Mouse (Mus musculus) right cerebral cortex, postnatal 25 days (tissue): ENCODE results near the gene Figla.
"Not testable (repeated sequence)": the region's sequence is repeated elsewhere in the genome, so short reads cannot be mapped to it uniquely, and the experiment has no call there.

Source experiments
- DNase-seq: peaks from one replicate; pipeline ENCODE4 v3.0.0; 2022

The Figla gene

DNA sequence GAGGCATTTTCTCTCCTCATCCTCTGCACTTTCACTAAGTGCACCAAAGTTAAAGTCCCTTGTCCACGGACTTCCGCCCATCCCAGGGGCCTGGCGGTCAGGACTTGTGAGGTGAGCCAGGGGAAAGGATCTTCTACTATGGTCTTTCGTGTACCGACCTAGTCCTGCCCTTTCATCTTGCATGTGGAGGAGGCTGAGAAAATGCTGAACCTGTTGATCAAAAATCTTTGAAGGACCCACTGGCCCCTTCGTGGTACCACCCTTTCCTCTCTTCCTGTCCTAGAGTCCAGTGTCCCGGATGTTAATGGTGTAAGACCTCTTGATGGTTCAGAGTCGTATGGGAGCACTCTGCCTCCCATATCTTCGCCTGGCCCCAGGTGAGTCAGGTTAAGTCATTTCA, at the start of gene Figla:
Gene Figla (plus strand): TSS at position 301 of the 400 bp plus-strand sequence.
- no peak for DNase-seq

DNA sequence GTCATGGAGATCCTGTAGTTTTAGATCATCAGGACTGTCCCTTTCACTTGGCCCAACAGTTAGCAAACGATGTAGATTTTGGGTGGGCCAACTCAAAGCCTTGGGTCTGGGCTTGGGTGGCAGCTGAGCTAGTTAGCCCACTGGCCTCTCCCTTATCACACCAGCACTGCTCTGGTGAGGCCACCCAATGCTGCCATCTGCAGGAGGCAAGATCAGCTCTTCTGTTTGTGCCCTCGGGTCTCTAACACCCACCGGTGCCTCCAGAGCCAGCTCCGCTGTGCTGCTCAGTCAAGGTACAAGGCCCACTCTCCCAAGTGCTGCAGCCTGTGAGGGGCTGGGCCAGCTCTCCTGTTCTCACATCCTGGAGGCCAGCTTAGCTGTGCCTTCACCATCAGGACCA, 49.3 kb upstream of the Figla start:
- DNase-seq: no peak

DNA sequence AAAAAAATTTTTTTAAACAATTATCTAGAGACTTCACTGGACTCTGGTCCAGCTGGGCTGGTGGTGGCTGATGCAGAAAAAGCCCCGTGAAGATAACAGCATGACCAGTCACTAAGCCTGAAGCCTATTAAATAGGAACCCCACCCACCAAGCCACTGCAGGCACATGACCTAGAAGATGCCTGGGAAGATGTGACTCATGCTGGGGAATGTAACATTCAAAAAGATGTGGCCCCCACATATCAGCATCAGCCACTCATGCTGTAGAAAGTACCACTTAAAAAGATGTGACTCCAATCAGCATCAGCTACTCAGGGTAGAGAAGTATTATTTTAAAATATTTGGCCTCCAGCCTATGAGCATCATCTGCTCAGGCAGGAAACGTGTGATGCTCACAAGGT, 46.1 kb upstream of the Figla start:
- DNase-seq: no peak

DNA sequence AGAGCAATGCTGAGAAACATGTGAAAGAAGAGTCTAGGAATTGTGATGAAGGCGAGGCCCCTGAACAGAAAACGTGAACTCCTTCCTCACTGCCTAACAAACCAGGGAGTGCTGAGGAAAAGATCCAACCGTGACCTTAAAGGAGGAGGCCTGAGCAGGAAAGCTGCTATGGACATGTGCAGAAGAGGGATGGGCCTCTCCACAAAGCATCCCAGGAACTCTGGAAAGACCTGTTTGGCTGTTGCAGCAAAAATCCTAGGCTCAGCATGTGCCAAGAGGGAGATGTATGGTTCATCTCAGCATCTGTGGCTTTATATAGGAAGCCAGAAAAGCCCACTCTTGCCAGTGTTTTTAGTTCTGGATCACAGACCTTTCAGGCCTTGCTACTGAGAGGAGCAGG, 43.3 kb upstream of the Figla start:
- no peak for DNase-seq

DNA sequence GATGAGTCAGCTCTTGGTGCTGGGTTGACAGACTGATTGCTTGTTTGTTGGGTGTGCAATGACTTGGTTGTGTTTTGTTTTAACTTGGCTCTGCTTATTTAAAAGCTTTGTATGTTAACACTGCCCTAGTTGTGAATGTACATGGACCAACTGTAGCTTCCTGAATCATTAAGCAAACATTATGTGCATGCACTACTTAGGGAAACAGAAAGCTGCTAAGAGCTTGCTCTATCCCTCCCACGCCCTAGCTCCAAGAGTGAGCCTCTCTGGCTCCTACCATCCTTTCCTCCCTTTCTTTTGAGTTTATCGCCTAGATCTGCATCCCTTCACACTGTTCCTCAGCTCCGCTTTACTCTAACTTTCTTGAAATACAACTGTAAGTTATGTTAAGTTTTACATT, 42.6 kb upstream of the Figla start:
- DNase-seq: no peak

DNA sequence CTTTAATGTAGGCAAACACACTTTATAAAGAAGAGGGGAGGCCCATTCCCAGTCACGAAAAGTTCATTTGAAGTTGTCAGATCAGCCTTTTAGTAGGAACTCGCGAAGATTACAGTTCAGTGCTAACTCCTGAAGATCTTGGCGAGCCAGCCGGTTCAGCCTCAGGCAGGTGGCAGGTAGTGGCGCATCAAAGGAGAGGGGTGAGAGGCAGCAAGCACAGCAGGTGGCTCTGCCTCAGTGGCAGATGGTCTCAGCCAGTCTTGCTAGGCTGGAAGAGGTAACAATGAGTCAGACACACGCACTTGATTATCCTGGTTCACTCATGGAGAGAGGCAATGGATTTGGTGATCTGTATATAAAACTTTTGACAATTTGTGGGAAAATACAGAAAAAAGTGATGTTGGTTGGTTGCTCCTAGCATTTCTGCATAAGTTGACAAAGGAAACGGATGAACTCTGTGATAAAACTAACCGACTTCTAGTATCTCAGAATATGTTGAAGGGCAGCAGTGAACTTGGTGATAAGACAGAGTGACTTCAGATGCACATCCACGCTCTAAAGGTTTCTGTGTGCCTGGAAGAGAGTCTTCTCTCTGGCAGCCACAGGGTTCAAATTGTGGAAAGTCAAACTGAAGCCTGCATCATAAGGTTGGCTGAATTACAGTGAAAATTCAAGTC, 40.9 kb upstream of the Figla start:
- DNase-seq: no peak

DNA sequence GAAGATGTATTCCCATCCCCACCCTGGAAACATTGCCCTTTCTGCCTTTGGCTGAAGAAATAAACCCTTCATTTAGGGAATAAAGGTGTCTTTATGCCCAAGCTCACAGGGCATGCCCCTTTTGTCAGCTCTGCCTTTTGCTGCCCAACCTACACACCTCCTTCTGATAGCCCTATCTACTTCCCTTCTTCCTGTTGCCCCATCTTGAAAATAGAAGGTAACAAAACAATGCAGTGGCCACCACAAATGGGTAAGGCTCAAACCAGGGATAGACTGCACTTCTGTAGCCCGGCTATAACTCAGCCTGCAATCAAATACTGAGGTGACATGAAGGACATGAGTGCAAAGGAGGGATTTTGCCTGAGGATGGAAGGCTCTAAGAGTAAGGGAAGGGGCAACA, 40.2 kb upstream of the Figla start:
- DNase-seq: no peak

DNA sequence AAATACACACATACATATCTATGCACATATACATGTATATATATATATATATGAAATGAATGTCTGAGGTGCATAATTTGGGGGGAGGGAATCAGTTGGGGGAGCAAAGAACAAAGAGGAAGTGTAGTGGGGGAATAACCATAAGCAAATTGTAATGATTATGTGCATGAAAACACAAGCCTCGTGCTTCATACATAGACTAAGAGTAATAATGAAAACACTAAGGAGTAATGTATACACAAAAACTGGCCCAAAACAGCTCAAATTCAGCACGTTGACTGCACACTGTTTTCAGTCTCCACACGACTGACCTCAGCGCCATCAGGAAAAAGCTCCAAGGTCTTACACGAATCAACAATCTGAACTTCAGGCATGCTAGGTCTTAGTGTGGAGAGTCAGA, 39.7 kb upstream of the Figla start:
- DNase-seq: no peak

DNA sequence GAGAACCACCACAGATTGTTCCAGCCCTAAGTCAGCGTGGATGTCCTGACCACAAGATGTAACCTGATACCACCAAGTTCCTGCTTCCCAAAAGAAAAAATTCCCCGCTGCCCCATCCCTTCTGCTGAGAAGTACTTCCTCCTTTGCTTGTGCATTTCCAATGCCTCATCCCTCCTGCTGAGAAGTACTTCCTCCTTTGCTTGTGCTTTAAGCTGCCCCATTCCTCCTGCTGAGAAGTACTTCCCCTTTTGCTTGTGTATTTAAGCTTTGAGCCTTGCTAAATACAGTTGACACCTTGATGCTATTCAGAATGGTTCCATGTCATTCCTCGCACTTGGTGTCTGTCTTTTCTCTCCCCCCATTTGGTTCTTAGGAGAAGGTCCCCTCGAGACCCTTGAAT, 37.2 kb upstream of the Figla start:
- DNase-seq: not testable (repeated sequence)

DNA sequence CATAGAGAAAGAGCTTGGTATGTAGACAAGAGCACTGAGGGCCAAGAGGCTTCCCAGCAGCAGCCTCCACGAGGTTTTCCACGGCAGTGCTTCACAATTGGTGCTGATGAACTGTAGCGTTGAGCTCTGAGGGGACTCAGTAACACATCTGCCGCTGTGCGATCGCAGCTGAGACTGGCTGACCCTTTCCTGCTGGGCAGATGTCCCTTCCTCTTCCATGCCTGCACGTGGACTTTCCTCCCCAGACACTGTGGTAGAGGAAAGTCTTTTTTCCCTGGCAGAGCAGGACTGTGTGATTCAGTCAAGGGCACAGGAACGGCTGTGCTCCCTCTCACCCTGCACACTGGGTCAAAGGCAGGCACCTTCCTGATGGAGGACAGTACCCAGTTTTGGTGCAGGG, 31.6 kb upstream of the Figla start:
- DNase-seq: no peak

DNA sequence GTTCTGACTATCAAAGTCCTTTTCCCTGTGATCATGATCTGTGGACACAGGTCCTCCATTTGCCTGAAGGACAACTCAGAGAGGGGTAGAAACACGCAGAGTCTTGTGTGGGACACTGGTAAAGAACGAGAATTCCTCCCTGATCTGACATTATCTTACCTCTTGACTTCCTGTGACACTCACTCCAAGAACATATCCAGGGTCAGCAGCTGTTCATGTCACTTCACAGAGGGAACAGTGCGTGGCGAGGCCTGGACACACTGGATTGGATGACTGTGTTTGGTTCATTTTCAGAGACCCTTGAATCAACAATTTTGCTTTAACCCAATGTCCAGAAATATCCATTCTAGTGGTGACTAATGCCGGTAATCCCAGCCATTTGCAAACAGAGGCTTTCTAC, 26.4 kb upstream of the Figla start:
- DNase-seq: not testable (repeated sequence)

DNA sequence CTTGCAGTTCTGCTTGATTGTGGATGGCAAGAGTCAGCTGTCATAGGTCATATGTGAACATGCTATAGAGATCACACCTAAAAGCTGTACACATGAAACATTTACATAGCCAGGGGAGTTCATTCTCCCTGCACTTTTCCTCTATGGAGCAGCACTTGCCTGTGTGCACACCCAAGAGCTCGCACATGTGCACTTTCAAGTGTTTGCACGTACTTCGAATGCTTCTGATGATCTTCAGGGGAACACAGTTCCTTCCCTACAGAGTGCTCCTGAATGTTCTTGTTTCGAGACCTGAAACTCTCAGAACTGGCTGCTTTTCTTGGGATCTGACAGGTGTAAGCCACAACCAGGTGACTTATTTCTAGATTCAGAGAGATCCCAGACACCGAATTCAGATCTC, 25.2 kb upstream of the Figla start:
- not testable (repeated sequence) for DNase-seq

DNA sequence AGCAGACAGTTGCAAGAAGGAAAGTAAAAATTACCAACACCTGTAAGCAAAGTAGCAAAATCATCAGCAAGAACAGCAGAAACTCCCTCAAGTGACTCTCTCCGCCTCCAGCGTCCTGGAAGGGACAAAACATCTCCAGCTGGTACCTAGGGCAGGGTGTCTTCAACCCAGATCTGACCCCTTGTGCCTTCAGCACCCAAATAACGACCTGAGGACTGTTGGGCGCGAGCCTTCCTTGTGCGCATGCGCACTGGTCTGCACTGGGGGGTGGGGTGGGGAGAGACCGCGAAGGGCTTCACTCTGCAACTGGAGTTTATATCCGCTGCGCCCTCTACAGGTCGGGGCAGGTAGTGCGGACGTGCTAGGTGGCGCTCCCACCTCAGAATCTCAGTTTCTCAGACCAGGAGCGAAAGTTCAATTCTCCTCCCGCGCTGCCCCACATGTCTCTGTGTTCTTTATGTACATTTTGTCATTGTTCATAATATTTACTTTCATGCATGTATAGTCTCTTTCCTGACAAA, 12.5 kb upstream of the Figla start:
- no peak for DNase-seq

DNA sequence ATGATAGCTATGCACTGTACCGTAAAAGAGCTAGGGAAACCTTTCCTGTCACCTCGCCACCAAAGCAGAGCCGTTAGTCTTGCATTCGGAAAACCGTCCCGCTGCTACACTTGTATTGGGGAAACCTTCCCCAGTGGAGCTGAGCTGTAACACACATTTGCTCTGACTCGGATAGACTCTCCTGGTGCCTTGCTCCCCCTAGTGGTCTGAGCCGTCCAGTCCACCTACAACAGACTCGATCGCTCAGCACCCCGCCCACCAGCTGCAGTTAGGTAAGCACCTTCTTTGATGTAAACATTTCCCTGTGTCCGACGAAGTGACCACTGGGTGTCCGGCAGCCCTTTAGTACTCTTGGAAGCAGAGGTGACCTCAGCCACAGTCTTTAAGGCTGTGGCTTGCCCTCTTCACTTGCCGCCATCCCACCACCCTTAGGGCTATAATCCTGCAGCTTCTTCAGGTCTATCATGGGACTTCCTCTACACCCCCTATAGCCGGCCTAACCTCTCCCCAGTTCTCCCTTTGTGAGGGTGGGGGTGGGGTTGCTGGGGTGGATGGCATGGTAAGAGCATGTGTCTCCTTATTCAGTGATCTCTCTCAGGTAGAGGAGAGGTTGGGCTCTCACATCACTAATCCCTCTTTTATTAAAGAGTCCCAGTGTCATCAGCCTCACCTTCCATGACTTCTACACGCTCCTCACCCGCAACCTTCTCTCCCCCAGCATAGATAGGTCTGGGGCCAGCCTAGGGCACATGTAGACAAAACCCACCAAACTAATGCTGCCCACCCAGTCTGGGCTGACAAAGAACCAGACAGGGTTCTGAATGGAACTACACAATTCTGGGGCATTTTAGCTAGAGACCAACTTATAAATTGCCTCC, 11.5 kb upstream of the Figla start:
- peak; percentile 58 for DNase-seq

DNA sequence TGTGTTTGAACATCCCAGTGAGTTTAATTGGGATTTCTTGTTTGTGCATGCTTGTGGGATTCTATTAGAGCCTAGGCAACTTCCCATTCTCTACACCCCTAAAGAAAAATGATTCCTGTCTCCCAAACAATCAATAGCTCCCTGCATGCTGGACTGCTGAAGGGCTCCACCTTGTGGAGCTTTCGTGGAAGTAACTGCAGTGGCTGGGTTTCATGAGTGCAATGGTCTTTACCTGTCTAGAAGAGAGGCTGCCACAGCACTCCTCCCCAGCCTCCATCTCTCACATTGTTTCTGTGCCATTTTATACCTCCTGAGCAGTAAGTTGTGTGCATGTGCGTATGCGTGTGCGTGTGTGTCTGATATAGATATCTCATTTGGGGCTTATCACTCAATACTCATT, 6.0 kb upstream of the Figla start:
- DNase-seq: peak; percentile 68

DNA sequence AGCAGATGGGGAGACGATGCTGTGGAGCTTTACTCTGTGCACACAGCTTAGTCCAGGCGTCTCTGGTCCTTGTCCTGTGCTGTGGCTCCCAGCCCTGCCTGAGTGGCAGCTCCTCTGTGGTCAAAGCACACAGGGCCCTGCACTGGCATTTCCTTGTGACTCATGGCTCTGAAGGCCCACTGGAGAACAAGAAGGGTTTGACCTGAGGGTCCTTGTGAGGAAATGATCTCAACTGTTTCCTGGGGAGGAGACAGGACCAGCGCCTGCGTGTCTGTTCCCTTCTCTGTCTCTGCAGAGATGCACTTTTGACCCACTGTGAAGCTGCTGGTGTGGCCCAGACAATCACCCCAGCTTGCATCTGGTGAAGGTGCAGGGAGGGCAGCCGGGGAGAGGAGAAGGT, 1.2 kb upstream of the Figla start:
- not testable (repeated sequence) for DNase-seq

DNA sequence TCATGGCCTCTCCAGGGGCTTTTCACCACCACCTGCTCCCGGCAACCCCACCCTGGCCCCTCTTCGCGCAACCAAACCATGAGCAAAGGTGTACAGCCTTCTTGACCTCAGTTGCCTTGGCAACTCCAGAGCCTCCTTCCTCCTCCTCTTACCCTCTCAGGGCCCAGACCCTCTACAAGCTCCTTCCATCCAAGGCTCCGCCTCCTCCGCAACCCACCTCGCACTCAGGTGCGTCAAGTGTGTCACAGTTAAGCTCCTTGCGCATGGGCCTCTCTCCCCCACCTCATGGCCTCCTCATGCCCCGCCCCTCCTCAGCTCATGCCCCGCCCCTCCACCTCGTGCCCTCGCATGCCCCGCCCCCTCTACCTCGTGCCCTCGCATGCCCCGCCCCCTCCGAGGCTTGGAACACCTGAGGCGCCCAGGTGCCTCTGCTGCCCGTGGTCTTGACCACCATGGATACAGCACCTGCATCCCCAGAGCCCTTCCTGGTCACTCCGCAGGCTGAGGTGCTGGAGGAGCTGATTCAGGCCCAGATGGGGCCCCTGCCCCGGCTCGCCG, 901 bp downstream of the Figla start:
- no peak for DNase-seq

DNA sequence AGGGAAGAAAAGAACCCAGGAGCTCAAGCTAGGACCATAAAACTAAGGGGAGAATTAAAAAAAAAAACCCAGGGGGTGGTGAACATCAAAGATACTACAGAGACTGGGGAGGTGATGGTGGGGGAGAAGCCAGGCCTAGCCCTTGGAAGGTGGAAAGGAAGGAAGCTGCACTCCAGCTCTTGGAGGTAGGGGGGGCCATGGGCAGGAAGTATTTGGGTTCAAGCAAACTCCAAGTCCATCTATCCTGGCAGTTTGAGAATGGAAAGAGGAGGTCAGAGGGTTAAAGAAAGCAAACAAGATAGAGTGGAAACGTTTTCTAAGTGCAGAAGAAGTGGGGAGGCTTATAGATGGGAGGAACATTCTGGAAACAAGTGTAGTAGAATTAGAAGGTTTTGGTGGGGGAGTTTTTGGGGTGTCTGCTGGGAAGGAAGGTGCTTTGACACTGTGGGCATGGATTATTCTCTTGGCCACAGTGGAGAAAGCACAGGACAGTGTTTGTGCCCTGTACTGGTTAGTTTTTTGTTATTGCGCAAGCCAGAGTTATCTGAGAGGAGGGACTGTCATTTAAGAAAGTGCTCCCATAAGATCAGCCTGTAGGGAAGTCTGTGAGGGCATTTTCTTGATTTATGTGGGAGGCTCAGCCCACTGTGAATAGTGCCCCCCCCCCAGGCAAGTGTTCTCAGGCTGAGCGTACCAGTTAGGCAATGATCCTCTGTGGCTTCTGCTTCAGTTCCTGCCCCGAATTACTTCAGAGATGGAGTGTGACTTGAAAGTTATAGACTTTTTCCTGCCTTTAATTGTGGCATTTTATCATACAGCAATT, 3.7 kb downstream of the Figla start:
- no peak for DNase-seq

DNA sequence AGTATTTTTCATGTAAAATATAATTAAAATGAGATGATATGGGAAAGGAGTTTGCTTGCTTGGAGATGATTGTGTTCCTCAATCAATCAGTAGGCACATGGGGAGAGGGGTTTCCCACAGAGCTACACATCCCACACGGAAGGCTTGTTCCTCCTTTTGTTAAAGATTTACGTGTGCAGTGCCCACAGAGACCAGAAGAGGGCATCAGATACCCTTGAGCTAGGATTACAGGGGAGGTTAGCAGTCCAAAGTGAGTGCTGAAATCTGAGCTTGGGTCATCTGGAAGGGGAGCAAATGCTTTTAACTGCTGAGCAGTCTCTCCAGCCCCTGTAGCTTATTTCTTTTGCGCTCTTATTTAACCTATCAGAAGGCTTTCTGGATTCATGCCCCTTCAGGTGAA, 5.0 kb downstream of the Figla start:
- DNase-seq: no peak

DNA sequence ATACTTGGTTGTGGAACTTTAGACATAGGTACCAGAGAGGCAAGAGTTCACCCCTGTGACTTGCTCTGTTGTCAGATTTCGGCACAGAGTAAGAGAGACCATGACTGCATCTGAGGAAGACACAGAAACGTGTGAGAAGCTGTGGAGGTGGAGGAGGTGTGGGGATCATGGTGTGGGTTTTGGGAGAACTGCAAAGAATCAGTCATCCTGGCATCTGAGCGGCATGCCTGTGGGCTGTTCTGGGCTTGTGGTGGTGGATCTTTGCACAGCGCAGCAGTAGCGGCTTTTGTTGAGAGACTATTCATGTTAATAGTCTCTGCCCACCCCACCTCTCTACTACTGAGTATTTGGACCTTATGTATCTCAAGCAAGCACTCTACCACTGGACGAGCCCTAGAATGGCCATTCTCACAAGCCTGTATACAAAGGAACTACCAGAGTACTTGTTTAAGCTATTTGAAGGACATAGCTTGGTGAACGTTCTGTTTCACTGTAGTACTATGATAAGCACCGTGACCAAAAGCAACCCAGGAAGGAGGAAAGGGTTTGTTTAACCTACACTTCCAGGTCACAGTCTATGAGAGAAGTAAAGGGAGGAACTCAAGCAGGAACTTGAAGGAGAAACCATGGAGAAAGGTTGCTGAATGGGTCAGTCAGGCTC, 10.8 kb downstream of the Figla start:
- DNase-seq: no peak

DNA sequence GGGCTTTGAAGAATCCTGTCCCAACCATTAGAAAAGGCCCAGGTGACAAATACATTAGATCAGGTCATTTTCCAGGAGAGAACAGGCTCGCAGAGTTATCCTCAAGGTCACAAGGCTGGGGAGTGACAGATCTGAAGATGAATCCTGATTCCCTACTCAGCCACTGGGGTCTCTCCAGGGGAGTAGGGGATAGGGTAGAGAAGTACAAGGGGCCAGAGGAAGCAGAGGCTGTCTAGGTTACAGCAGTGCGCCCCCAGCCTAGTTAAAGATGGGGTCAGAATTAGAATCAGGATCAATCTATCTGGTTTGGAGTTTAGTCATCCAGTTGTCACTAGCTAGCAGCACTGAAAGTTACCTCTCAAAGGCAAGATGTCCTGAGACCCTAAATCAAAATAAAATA, 12.2 kb downstream of the Figla start:
- DNase-seq: no peak

DNA sequence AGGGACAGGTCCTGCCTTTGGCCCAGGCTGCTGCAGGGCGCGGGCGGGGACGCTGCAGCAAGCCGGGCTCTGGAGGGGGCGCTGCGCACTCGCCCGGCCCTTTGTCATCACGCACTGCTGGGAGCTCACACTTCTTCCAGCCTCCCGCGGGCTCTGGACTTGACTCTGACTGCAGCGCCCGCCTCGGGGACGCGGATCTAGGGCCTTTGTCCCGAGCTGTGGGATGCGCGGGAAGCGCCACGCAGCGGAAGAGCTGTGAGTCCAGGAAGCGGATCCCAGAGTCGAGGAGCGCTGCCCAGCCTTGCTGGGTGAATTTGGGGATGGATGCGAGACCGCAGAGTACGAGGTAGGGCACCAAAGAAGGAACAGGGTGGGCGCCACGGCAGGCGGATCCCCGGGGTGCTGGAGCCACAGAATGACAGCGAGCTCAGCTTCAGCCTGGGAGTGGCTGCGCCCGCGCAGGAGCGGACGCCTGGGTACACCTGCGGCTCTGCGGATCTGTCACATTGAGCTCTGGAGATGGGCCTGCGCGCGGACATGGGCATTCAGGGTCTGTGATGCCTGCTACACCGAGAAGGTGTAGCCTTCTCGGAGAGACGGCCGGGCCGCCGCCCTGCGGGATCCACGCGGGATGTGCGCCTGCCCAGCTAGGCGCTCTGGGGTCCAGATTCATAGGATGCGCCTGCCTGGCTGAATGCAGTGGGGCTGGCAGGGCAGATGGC, 12.8 kb downstream of the Figla start, which contains the start of gene Add2:
Gene Add2 (plus strand): TSS at position 81 of the 722 bp plus-strand sequence.
- peak; percentile 73 for DNase-seq
